Mouse (Mus musculus) cerebellum, postnatal 36 days (tissue): ENCODE data around the gene Aebp2.

ENCODE experiments used
- DNase-seq, 2 experiments: peaks; one replicate each; pipeline ENCODE4 v3.0.0; 2021 to 2022; ENCODE audit warnings: mixed read lengths in 2 of 2

Gene Aebp2

GRCm38 (mm10) chr6:140608666-140609065 lies 13.8 kb upstream of the Aebp2 start:
- DNase-seq = no peak

- no peak for DNase-seq
Observed at GRCm38 (mm10) chr6:140609533-140609932, 12.9 kb upstream of the Aebp2 start.

- no peak for DNase-seq
Observed at GRCm38 (mm10) chr6:140610117-140610516, 12.3 kb upstream of the Aebp2 start.

- no peak for DNase-seq
Observed at GRCm38 (mm10) chr6:140611282-140611681, 11.2 kb upstream of the Aebp2 start.

GRCm38 (mm10) chr6:140611893-140612473 lies 10.5 kb upstream of the Aebp2 start:
- DNase-seq = no peak

- no peak for DNase-seq
Observed at GRCm38 (mm10) chr6:140613822-140614221, 8.6 kb upstream of the Aebp2 start.

GRCm38 (mm10) chr6:140614711-140615110 lies 7.8 kb upstream of the Aebp2 start:
- no peak for DNase-seq

- DNase-seq = no peak
Observed at GRCm38 (mm10) chr6:140620531-140621349, 1.7 kb upstream of the Aebp2 start.

- DNase-seq = no peak
Observed at GRCm38 (mm10) chr6:140621622-140622021, 841 bp upstream of the Aebp2 start.

GRCm38 (mm10) chr6:140623226-140624095 lies 998 bp downstream of the Aebp2 start:
- peak; percentile 90 to 96 for DNase-seq

- peak; percentile 26 to 53 for DNase-seq
Observed at GRCm38 (mm10) chr6:140624096-140625051, 1.9 kb downstream of the Aebp2 start.

- no peak for DNase-seq
Observed at GRCm38 (mm10) chr6:140629176-140629859, 6.9 kb downstream of the Aebp2 start.

GRCm38 (mm10) chr6:140630306-140630705 lies 7.8 kb downstream of the Aebp2 start:
- DNase-seq = no peak

GRCm38 (mm10) chr6:140633616-140634015 lies 11.2 kb downstream of the Aebp2 start:
- peak; percentile 50 to 51 for DNase-seq

- DNase-seq = no peak
Observed at GRCm38 (mm10) chr6:140636290-140636689, 13.8 kb downstream of the Aebp2 start.

GRCm38 (mm10) chr6:140642010-140642409 lies 19.5 kb downstream of the Aebp2 start:
- DNase-seq = no peak

- no peak for DNase-seq
Observed at GRCm38 (mm10) chr6:140642655-140643054, 20.2 kb downstream of the Aebp2 start.

GRCm38 (mm10) chr6:140645931-140646330 lies 23.5 kb downstream of the Aebp2 start:
- no peak for DNase-seq

- DNase-seq = no peak
Observed at GRCm38 (mm10) chr6:140646892-140647291, 24.4 kb downstream of the Aebp2 start.

GRCm38 (mm10) chr6:140649812-140650211 lies 27.3 kb downstream of the Aebp2 start:
- no peak for DNase-seq

GRCm38 (mm10) chr6:140651923-140652322 lies 29.5 kb downstream of the Aebp2 start:
- no peak for DNase-seq

- peak in 1 of 2 experiments; percentile 28 for DNase-seq
Observed at GRCm38 (mm10) chr6:140655451-140655850, 33.0 kb downstream of the Aebp2 start.
